Mouse (Mus musculus) monocyte, adult 59 days (primary cell): ENCODE data around the gene Il15. TPM values are rescaled to one million over a fixed set of nuclear protein-coding genes. Genes with fewer than 3 reads are reported as not detected.

ENCODE experiments used
- total RNA-seq, 2 experiments: library from RNA; stranded (reverse); gene quantifications; one replicate each; pipeline ENCODE4 v1.2.4; 2023

Gene Il15
- 10 to 100 TPM; 21.8 to 26.0 TPM for total RNA-seq

GRCm38 (mm10) chr8:82402686-82403330 is at the start of gene Il15:
Gene Il15, minus strand, starts transcription at chr8:82403222.

